Mouse (Mus musculus) limb, embryonic 13.5 days (tissue): ENCODE measurements around the gene Capzb. TPM values are rescaled to one million over a fixed set of nuclear protein-coding genes. Genes with fewer than 3 reads are reported as not detected.

Source experiments
- ATAC-seq: fragments of 200-750 bp; cut with Nextera tagmentation; 2 replicates; pipeline ENCODE4 v1.8.0; 2017; ENCODE audit warnings: low read depth, moderate number of reproducible peaks, moderate TSS enrichment; ENCODE audit not compliant: low FRiP score
- H3K27ac ChIP-seq: fragments of 300-500 bp; sonication (generic); 2 replicates; pipeline ENCODE4 v1.5.1; 2015; ENCODE audit warnings: inconsistent platforms, mild to moderate bottlenecking, moderate library complexity
- H3K27me3 ChIP-seq: fragments of 300-500 bp; sonication (generic); 2 replicates; pipeline ENCODE4 v1.6.1; 2015; ENCODE audit warnings: mild to moderate bottlenecking, inconsistent platforms
- H3K36me3 ChIP-seq: fragments of 300-500 bp; sonication (generic); 2 replicates; pipeline ENCODE4 v1.6.1; 2015; ENCODE audit warnings: inconsistent platforms, mild to moderate bottlenecking, moderate library complexity
- H3K4me1 ChIP-seq: fragments of 300-500 bp; sonication (generic); 2 replicates; pipeline ENCODE4 v1.6.1; 2015; ENCODE audit warnings: inconsistent platforms
- H3K4me2 ChIP-seq: fragments of 300-500 bp; sonication (generic); replicated peaks from 2 replicates; pipeline ENCODE4 v1.6.1; 2015; ENCODE audit warnings: inconsistent platforms, mild to moderate bottlenecking, moderate library complexity
- H3K4me3 ChIP-seq: fragments of 300-500 bp; sonication (generic); 2 replicates; pipeline ENCODE4 v1.5.1; 2015; ENCODE audit warnings: moderate library complexity, mild to moderate bottlenecking, inconsistent platforms
- H3K9ac ChIP-seq: fragments of 300-500 bp; sonication (generic); 2 replicates; pipeline ENCODE4 v1.6.1; 2015; ENCODE audit warnings: mild to moderate bottlenecking, inconsistent platforms
- H3K9me3 ChIP-seq: fragments of 300-500 bp; sonication (generic); 2 replicates; pipeline ENCODE4 v1.6.1; 2016; ENCODE audit warnings: inconsistent platforms
- WGBS: fragments of 180-500 bp; shearing (Covaris S2); methylation state at CpG from one replicate; pipeline ENCODE4 v1.1.7; 2015; 5-methylcytosine and 5-hydroxymethylcytosine counted together
- polyA plus RNA-seq: library from polyadenylated mRNA; unstranded; fragments of >200 nt; fragmentation: Nextera tagmentation; extraction: Ambion mirVana; gene quantifications from 2 replicates; pipeline ENCODE4 v1.2.1, GENCODE M21; 2015

Capzb gene
- 396 and 406 TPM in 2 replicates for polyA plus RNA-seq

GRCm38 (mm10) chr4:139192499-139193175, at the start of gene Capzb:
Gene Capzb (plus strand): TSS chr4:139192899.
- Histone ChIP-seq H3K27me3 (no peaks in the 10 kb centered on the region), H3K4me3 (peak within 1 kb of the TSS; percentile 98), H3K4me1 (peaks cover 52% of the 10 kb centered on the region), H3K27ac (peak within 1 kb of the TSS; percentile 77), H3K4me2 (peak within 1 kb of the TSS; percentile 100), H3K36me3 (0 out of 2 replicates have a peak, but pooled peaks cover 4% of the 10 kb centered on the region), H3K9ac (peak within 1 kb of the TSS; percentile 87), H3K9me3 (no peaks in the 10 kb centered on the region)
- ATAC-seq: peak; percentile 97
- under 1% methylated on average over 43 of the region's 69 CpGs for WGBS

GRCm38 (mm10) chr4:139142985-139143384, 49.7 kb upstream of the Capzb start:
- no peak overlapping the region for H3K9ac ChIP-seq
- H3K36me3 ChIP-seq: no peaks in the 10 kb centered on the region
- no peak overlapping the region; the same call in 1 of the 2 replicates for H3K27ac ChIP-seq
- WGBS: 50% methylated on average over 9 of the region's 9 CpGs
- H3K4me3 ChIP-seq: no peak overlapping the region
- H3K4me2 ChIP-seq: peak overlapping the region; percentile 36; the same call in 1 of the 2 replicates
- ATAC-seq: no peak
- H3K9me3 ChIP-seq: peaks cover 7% of the 10 kb centered on the region
- peaks cover 5% of the 10 kb centered on the region; the same call in 1 of the 2 replicates for H3K4me1 ChIP-seq
- H3K27me3 ChIP-seq: no peaks in the 10 kb centered on the region

DNA sequence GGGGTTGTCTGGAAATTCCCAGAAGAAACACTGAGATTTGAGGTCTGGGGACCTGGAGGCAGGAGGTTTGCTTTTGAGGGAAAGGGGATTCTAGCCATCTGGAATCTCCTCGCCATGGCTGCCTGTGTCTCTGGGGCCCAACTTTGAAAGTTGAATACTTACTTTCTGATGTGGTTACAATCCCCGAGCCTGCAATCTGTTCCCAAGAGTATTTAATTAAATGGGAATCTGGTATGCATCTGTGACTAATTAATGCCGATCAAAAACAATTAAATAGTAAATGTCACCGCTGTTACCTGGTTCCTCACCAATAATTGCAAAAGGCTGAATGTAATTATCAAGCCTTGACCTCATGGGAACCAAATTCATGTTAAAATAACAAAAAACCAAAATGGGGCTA, 48.1 kb upstream of the Capzb start:
- Histone ChIP-seq H3K4me3 (no peak overlapping the region), H3K9ac (no peak overlapping the region), H3K9me3 (peaks cover 17% of the 10 kb centered on the region), H3K4me2 (no peak overlapping the region), H3K27ac (no peak overlapping the region), H3K27me3 (no peaks in the 10 kb centered on the region), H3K36me3 (no peaks in the 10 kb centered on the region), H3K4me1 (peaks cover 5% of the 10 kb centered on the region; the same call in 1 of the 2 replicates)
- ATAC-seq: no peak
- WGBS: 22% methylated on average over 4 of the region's 4 CpGs

DNA sequence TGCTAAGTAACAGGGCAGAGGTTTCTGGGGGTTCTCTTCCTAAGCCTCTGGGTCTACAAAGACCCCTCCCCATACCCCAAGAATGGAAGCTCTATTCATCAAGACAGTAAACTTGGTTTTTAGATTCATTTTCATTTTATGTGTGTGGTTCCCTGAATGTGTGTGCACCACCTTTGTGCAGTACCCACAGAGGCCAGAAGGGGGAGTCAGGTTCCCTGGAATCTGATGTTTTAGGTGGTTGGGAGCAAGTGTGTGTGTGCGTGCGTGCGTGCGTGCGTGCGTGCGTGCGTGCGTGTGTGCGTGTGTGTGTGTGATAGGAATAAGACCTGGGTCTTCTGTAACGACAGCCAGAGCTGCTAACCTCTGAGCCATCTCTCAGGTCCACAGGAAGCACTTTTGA, 47.5 kb upstream of the Capzb start:
- Histone ChIP-seq H3K4me3 (no peak overlapping the region), H3K9ac (no peak overlapping the region), H3K36me3 (no peaks in the 10 kb centered on the region), H3K4me2 (no peak overlapping the region), H3K27me3 (no peaks in the 10 kb centered on the region), H3K27ac (no peak overlapping the region), H3K4me1 (peaks cover 5% of the 10 kb centered on the region; the same call in 1 of the 2 replicates), H3K9me3 (peaks cover 17% of the 10 kb centered on the region)
- ATAC-seq: no peak
- 93% methylated on average over 11 of the region's 11 CpGs for WGBS

- Histone ChIP-seq H3K36me3 (no peaks in the 10 kb centered on the region), H3K4me2 (no peak overlapping the region), H3K4me1 (peaks cover 5% of the 10 kb centered on the region; the same call in 1 of the 2 replicates), H3K9ac (no peak overlapping the region), H3K4me3 (no peak overlapping the region), H3K27me3 (no peaks in the 10 kb centered on the region), H3K9me3 (peaks cover 21% of the 10 kb centered on the region), H3K27ac (no peak overlapping the region)
- ATAC-seq: no peak
- WGBS: 81% methylated on average over 5 of the region's 5 CpGs
Measured at GRCm38 (mm10) chr4:139146760-139147159, 45.9 kb upstream of the Capzb start.

DNA sequence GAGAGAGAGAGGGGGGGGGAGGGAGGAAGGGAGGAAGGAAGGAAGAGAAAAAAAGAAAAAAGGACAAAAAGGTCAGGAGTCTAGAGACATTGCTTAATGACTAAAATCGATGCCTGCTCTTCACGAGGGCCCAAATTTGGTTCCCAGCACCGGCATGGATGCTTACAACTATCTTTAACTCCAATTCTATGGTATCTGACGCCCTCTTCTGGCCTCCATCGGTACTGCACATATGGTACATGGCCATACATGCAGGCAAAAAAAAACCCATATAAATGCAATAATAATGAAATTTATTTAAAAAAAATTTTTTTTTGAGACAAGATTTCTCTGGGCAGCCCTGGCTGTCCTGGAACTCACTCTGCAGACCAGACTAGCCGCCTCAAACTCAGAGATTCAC, 41.3 kb upstream of the Capzb start:
- no peak for ATAC-seq
- H3K27me3 ChIP-seq: no peaks in the 10 kb centered on the region
- H3K4me2 ChIP-seq: no peak overlapping the region
- no peak overlapping the region for H3K9ac ChIP-seq
- H3K36me3 ChIP-seq: no peaks in the 10 kb centered on the region
- no peaks in the 10 kb centered on the region for H3K4me1 ChIP-seq
- no peak overlapping the region for H3K27ac ChIP-seq
- no peak overlapping the region for H3K4me3 ChIP-seq
- peaks cover 21% of the 10 kb centered on the region for H3K9me3 ChIP-seq
- WGBS: 72% methylated on average over 6 of the region's 6 CpGs

- H3K27me3 ChIP-seq: no peaks in the 10 kb centered on the region
- no peaks in the 10 kb centered on the region for H3K36me3 ChIP-seq
- 83% methylated on average over 20 of the region's 20 CpGs for whole genome bisulfite sequencing
- peaks cover 5% of the 10 kb centered on the region; the same call in 1 of the 2 replicates for H3K9me3 ChIP-seq
- H3K9ac ChIP-seq: no peak overlapping the region
- H3K27ac ChIP-seq: no peak overlapping the region
- no peak overlapping the region for H3K4me2 ChIP-seq
- no peak for ATAC-seq
- H3K4me1 ChIP-seq: no peaks in the 10 kb centered on the region
- no peak overlapping the region for H3K4me3 ChIP-seq
Measured at GRCm38 (mm10) chr4:139154576-139155307, 38.0 kb upstream of the Capzb start.

DNA sequence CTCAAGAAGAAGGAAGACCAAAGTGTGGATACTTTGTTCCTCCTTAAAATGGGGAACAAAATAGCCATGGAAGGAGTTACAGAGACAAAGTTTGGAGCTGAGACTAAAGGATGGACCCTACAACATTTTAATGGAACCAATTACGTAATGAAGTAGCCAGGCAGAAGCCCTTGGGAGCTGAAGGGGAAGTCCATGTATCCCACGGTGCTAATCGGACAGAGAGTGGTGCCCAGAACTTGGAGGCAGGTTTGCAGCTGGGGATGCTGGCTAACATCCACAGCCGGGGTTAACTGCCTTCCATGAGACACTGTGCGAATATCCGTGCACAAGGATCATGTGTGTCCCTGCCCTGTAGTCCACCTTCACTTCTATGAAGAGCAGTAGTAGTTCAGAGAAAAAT, 36.2 kb upstream of the Capzb start:
- H3K4me2 ChIP-seq: no peak overlapping the region
- no peaks in the 10 kb centered on the region for H3K36me3 ChIP-seq
- peaks cover 2% of the 10 kb centered on the region; the same call in 1 of the 2 replicates for H3K9me3 ChIP-seq
- no peaks in the 10 kb centered on the region for H3K4me1 ChIP-seq
- H3K9ac ChIP-seq: no peak overlapping the region
- no peak overlapping the region for H3K27ac ChIP-seq
- WGBS: 86% methylated on average over 6 of the region's 6 CpGs
- no peaks in the 10 kb centered on the region for H3K27me3 ChIP-seq
- no peak for ATAC-seq
- H3K4me3 ChIP-seq: no peak overlapping the region

GRCm38 (mm10) chr4:139158350-139158749, 34.3 kb upstream of the Capzb start:
- ATAC-seq: no peak
- 86% methylated on average over 14 of the region's 14 CpGs for WGBS
- H3K4me3 ChIP-seq: no peak overlapping the region
- no peak overlapping the region for H3K9ac ChIP-seq
- H3K4me2 ChIP-seq: no peak overlapping the region
- no peaks in the 10 kb centered on the region for H3K9me3 ChIP-seq
- H3K36me3 ChIP-seq: no peaks in the 10 kb centered on the region
- H3K27ac ChIP-seq: no peak overlapping the region
- no peaks in the 10 kb centered on the region for H3K4me1 ChIP-seq
- no peaks in the 10 kb centered on the region for H3K27me3 ChIP-seq

- Histone ChIP-seq H3K4me2 (no peak overlapping the region), H3K9me3 (no peaks in the 10 kb centered on the region), H3K27ac (no peak overlapping the region), H3K9ac (no peak overlapping the region), H3K4me1 (no peaks in the 10 kb centered on the region), H3K36me3 (no peaks in the 10 kb centered on the region), H3K27me3 (no peaks in the 10 kb centered on the region), H3K4me3 (no peak overlapping the region)
- 80% methylated on average over 2 of the region's 2 CpGs for WGBS
- ATAC-seq: no peak
Measured at GRCm38 (mm10) chr4:139161076-139161475, 31.6 kb upstream of the Capzb start.

- WGBS: 84% methylated on average over 6 of the region's 6 CpGs
- Histone ChIP-seq H3K36me3 (no peaks in the 10 kb centered on the region), H3K4me3 (no peak overlapping the region), H3K27me3 (no peaks in the 10 kb centered on the region), H3K9ac (no peak overlapping the region), H3K9me3 (no peaks in the 10 kb centered on the region), H3K4me1 (peaks cover 9% of the 10 kb centered on the region), H3K27ac (no peak overlapping the region), H3K4me2 (no peak overlapping the region)
- ATAC-seq: no peak
Measured at GRCm38 (mm10) chr4:139164082-139164481, 28.6 kb upstream of the Capzb start.

DNA sequence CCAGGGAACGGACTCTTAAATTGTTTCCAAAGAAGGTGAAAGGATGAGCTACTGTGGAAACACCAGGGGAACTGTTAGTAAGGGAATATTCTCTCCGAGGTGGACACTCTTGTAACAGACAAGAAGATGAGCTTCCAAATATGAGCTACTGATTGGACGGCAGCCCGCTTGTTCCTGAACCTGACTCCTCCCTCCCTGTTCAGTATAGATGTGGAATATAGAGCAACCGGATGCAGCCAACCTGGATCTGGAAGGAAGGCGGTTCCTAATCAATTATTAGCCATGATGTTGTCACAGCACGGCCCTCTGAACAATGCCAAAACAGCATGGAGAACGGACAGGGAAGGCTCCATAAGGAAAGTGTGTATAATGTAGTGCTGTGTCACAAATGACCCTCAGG, 27.4 kb upstream of the Capzb start:
- Histone ChIP-seq H3K27me3 (no peaks in the 10 kb centered on the region), H3K27ac (no peak overlapping the region), H3K4me3 (no peak overlapping the region), H3K4me2 (no peak overlapping the region), H3K9ac (no peak overlapping the region), H3K9me3 (no peaks in the 10 kb centered on the region), H3K36me3 (no peaks in the 10 kb centered on the region), H3K4me1 (peaks cover 13% of the 10 kb centered on the region)
- no peak for ATAC-seq
- WGBS: 91% methylated on average over 8 of the region's 8 CpGs
